ENCODE assay signal across 11 mouse cellular contexts in the genomic region with DNA sequence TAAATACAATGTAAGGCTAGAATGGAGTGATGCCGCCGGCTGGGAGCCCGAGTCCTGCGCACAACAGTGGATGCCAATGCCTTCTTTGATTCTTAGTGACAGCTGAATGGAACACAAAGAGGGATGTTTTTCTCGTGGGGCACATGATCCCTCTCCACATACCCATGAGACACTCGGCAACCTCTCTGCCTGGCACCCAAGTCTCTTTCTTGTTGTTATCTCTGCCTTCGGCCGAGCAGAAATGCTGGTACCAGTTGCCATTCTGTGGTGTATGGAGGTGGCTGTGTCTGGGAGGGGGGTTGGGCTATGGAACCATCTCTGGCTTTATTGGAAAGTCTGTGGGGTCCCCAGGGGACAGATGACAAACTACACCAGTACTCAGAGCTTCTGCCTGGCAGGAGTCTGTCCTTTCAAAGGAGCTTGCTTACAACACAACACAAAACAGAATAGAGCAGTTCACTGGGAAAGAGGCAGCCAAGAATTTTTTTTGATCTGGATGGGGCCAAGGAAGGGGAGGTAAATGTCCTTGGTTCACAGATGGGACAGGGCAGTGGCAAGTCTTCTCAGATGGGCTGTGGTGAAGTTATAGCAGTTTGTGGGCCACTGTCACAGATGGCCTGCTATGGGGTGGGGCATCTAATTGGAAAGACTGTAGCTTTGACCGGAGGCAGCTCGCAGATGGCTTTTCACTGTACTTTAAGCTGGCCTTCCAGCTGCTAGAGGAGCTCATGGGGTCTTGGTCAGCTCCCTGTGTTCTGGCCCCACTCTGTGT.
DNase-seq lines count a peak whose midpoint lies in the region; ATAC-seq and TF ChIP-seq lines count a peak whose summit lies in the region.
"Had no signal": no experiment of that assay in that cellular context is flagged by ENCODE, and none has a peak within 500 bp of the region (broad histone marks: within the 10 kb centered on the region; RNA-seq: fewer than 3 reads in every experiment).

No protein-coding gene starts in this region.

- H3K4me2 ChIP-seq in forebrain, embryonic 12.5 days: 0 out of 2 replicates have a peak overlapping the region, but pooled peaks have one; percentile 6
- H3K4me2 ChIP-seq in hindbrain, embryonic 16.5 days (ENCODE audit: low read length): no peak overlapping the region
- no peak overlapping the region for H3K4me2 ChIP-seq in neural tube, embryonic 15.5 days

- no peak for TF ChIP-seq CTCF in left cerebral cortex, adult 2 months (IDR thresholded peaks at IDR 0.05)

- H3K9ac ChIP-seq in forebrain, embryonic 12.5 days: no peak overlapping the region
- H3K9ac ChIP-seq in hindbrain, embryonic 16.5 days (ENCODE audit: low read depth, low read length): no peak overlapping the region
- H3K9ac ChIP-seq in neural tube, embryonic 15.5 days (replicated peaks): no peak overlapping the region
- H3K9ac ChIP-seq: liver, embryonic 14.5 days had no signal

- no peaks in the 10 kb centered on the region for H3K27me3 ChIP-seq in forebrain, embryonic 12.5 days
- H3K27me3 ChIP-seq in hindbrain, embryonic 16.5 days (replicated peaks; ENCODE audit: control insufficient read depth, insufficient read depth, low read length): no peaks in the 10 kb centered on the region
- no peaks in the 10 kb centered on the region for H3K27me3 ChIP-seq in neural tube, embryonic 15.5 days (replicated peaks)

- H3K27ac ChIP-seq in left cerebral cortex, adult 2 months: peak overlapping the region; percentile 24
- H3K27ac ChIP-seq in forebrain, embryonic 12.5 days: peak overlapping the region; percentile 70
- peak overlapping the region; percentile 37 for H3K27ac ChIP-seq in hindbrain, embryonic 16.5 days (ENCODE audit: low read depth, low read length)
- peak overlapping the region; percentile 60 for H3K27ac ChIP-seq in neural tube, embryonic 15.5 days (replicated peaks)
- H3K27ac ChIP-seq: embryonic facial prominence, embryonic 10.5 days; liver, embryonic 14.5 days had no signal

- peaks cover 31% of the 10 kb centered on the region for H3K4me1 ChIP-seq in forebrain, embryonic 12.5 days
- H3K4me1 ChIP-seq in hindbrain, embryonic 16.5 days (ENCODE audit: control insufficient read depth, insufficient read depth, low read depth, low read length): peaks cover 7% of the 10 kb centered on the region; the same call in 1 of the 2 replicates
- H3K4me1 ChIP-seq in neural tube, embryonic 15.5 days: peaks cover 26% of the 10 kb centered on the region

- intact Hi-C loops in left cerebral cortex, adult 2 months (cut with DNase I): no loop called here

- peak; percentile 58; the same call in 1 of the 2 replicates for ATAC-seq in forebrain, embryonic 12.5 days (ENCODE audit: low FRiP score)
- ATAC-seq in hindbrain, embryonic 16.5 days: peak; percentile 79
- peak; percentile 29 for ATAC-seq in neural tube, embryonic 15.5 days (ENCODE audit: low FRiP score)

- no peaks in the 10 kb centered on the region for H3K9me3 ChIP-seq in forebrain, embryonic 12.5 days
- H3K9me3 ChIP-seq in hindbrain, embryonic 16.5 days (ENCODE audit: control insufficient read depth, low read length): no peaks in the 10 kb centered on the region
- no peaks in the 10 kb centered on the region for H3K9me3 ChIP-seq in neural tube, embryonic 15.5 days (replicated peaks)
- H3K9me3 ChIP-seq: embryonic facial prominence, embryonic 10.5 days had no signal

- H3K4me3 ChIP-seq in left cerebral cortex, adult 2 months: no peak overlapping the region
- H3K4me3 ChIP-seq in forebrain, embryonic 12.5 days (replicated peaks): no peak overlapping the region
- no peak overlapping the region for H3K4me3 ChIP-seq in hindbrain, embryonic 16.5 days (ENCODE audit: low read length)
- no peak overlapping the region for H3K4me3 ChIP-seq in neural tube, embryonic 15.5 days (replicated peaks)
- H3K4me3 ChIP-seq: embryonic facial prominence, embryonic 10.5 days had no signal

- WGBS in forebrain, embryonic 12.5 days: 40% methylated on average over 10 of the region's 10 CpGs
- 27% methylated on average over 10 of the region's 10 CpGs for WGBS in hindbrain, embryonic 16.5 days
- 38% methylated on average over 10 of the region's 10 CpGs for WGBS in neural tube, embryonic 15.5 days

- no peaks in the 10 kb centered on the region for H3K36me3 ChIP-seq in forebrain, embryonic 12.5 days (replicated peaks)
- no peaks in the 10 kb centered on the region for H3K36me3 ChIP-seq in hindbrain, embryonic 16.5 days (ENCODE audit: control insufficient read depth, insufficient read depth, low read length)
- H3K36me3 ChIP-seq in neural tube, embryonic 15.5 days: no peaks in the 10 kb centered on the region
- H3K36me3 ChIP-seq: embryonic facial prominence, embryonic 10.5 days had no signal

- no peak for DNase-seq in left cerebral cortex, adult 2 months (ENCODE audit: extremely low spot score in 1 of 2, low spot score in 2 of 2)
- no peak for DNase-seq in left cerebral cortex, adult 18-20 months (ENCODE audit: low spot score in 2 of 2)
- no peak for DNase-seq in ovary, postnatal 10 days (ENCODE audit: low spot score)
- no peak for DNase-seq in spleen, postnatal 4 days (ENCODE audit: low spot score in 2 of 2)
- DNase-seq: adrenal gland, postnatal 36 days; kidney, postnatal 36 days had no signal

Comparison
In these comparisons a context has a peak if more than half of its experiments do, and no peak if none do; other contexts are left out.
1. ATAC-seq: peak in every context shown above with its lines; median percentile 79 in hindbrain, embryonic 16.5 days; 58 in forebrain, embryonic 12.5 days; 29 in neural tube, embryonic 15.5 days.